Mouse (Mus musculus): ENCODE results near the gene Ank2.

DNA sequence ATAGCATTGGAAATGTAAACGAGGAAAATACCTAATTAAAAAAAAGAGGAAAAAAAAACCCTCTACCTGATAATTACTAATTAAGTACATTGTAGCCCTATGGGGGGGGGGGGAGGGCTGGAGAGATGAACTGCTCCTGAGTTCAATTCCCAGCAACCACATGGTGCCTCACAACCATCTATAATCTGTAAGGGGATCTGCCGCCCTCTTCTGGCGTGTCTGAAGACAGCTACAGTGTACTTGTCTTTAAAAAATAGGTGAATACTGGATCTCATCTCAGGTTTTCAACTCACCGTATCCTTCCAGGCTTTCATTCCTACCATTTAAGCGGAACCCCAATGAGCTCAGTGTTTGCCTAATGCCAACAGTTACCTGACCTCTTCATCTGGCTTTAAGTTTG is 48.7 kb upstream of the Ank2 start:
- TF ChIP-seq POLR2A (IDR thresholded peaks at IDR 0.05; ENCODE audit: insufficient read depth, low read depth, low read length) (no peak), CTCF (IDR thresholded peaks at IDR 0.05; ENCODE audit: insufficient read depth, low read depth, low read length) (no peak)
